Mouse (Mus musculus) heart, postnatal 0 days (tissue): ENCODE data around the gene Atp6v1e2.

Source experiments
- CTCF ChIP-seq: IDR thresholded peaks from 2 replicates; pipeline ENCODE4 v1.5.1; 2016; ENCODE audit warnings: antibody characterized with exemption, control low read depth, low read depth
- EP300 ChIP-seq: IDR thresholded peaks from 2 replicates; pipeline ENCODE4 v1.6.1; 2016; ENCODE audit warnings: antibody characterized with exemption, low read depth

DNA sequence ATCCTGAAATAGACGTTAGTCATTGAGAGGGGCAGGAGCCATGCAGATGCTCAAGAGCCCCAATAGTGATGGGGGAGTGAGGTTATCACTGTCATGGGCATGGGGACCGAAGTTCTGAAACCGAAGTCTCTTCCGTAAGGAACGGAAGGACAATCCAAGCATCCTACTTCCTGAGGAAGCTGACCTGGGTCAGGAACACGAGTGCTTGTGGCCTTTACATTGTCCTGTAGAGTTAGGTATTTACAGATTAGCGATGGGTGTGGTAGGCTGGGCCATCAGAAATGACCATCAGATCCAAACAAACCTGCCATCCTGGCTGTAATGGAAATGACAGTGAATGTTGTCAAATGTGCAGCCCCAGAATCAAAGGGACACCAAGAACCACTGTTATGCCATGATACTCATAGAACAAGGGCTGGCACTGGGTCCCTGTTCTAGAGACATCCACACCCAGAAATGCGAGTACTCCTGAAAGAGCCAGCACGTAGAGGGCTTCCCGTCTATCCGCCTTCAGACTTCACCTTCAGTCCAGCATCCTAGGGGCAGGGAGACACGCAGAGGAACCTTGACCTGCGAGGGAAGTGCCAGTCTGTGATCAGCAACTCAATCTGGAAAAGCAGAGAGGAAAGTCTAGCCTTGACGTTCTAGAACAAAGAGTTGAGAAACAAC, 45.2 kb downstream of the Atp6v1e2 start:
- TF ChIP-seq CTCF (no peak), EP300 (no peak)
